Mouse (Mus musculus) brown adipose tissue, adult 24 weeks (tissue): ENCODE measurements around the gene Zfp72. TPM values are rescaled to one million over a fixed set of nuclear protein-coding genes. Genes with fewer than 3 reads are reported as not detected.

Experiments used
- H3K27ac ChIP-seq: fragments of 200-500 bp; replicated peaks from 2 replicates; pipeline ENCODE4 v1.5.1; 2012; ENCODE audit warnings: low read depth, mild to moderate bottlenecking, low read length
- H3K4me1 ChIP-seq: fragments of 200-500 bp; 2 replicates; pipeline ENCODE4 v1.6.1; 2012; ENCODE audit warnings: low read length, mixed read lengths; ENCODE audit not compliant: control insufficient read depth, insufficient read depth, insufficient read length
- H3K4me3 ChIP-seq: fragments of 200-500 bp; 2 replicates; pipeline ENCODE4 v1.5.1; 2012; ENCODE audit warnings: low read depth, mild to moderate bottlenecking, low read length, moderate library complexity; ENCODE audit not compliant: insufficient read depth
- polyA plus RNA-seq: library from polyadenylated mRNA; stranded (reverse); fragments of >200 nt; gene quantifications from 2 replicates; pipeline ENCODE4 v1.2.4, GENCODE M21; 2012; ENCODE audit not compliant: missing spikeins, insufficient read depth, insufficient read length

Zfp72 gene
- polyA plus RNA-seq: 4.0 and 4.8 TPM in 2 replicates

- H3K4me1 ChIP-seq: no peaks in the 10 kb centered on the region
- H3K27ac ChIP-seq: no peak within 1 kb of the TSS
- peak within 1 kb of the TSS; percentile 66 for H3K4me3 ChIP-seq
Measured at GRCm38 (mm10) chr13:74390371-74390990, at the start of gene Zfp72. TSS of gene Zfp72 (minus strand) at chr13:74390836.

GRCm38 (mm10) chr13:74439895-74440294 lies 49.3 kb upstream of the Zfp72 start:
- Histone ChIP-seq H3K27ac (no peak overlapping the region), H3K4me3 (no peak overlapping the region), H3K4me1 (no peaks in the 10 kb centered on the region)

DNA sequence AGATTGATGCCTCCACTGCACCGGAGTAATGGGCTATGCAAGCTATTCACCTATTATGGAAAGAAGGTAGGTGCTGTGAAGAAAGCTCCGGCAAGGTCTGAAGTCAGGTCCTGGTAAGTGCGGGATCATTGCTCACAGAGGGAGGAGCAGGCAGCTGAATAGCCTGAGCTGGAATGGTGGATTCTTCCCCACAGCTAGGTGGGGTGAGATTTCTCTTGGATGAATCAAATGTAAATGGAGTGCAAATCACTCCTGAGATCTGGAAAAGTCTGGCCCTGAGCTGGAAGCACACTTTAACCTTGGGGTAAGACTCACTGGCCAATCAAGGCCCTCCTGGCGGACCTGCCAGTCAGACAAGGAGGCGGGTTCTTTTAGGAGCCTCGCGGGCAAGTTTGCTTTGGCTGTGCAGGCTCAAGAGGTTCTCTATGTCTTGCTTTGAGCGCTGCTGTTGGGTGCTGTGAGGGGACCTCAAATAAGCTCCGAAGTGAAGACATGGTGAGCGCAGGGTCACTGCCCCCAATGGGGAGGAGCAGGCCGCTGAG lies 8.7 kb upstream of the Zfp72 start, which contains the start of gene Ftl1-ps1:
Ftl1-ps1 (plus strand) TSS at position 397 of the 542 bp plus-strand sequence.
- peak within 1 kb of the TSS; percentile 16; the same call in 1 of the 2 replicates for H3K4me3 ChIP-seq
- no peaks in the 10 kb centered on the region for H3K4me1 ChIP-seq
- H3K27ac ChIP-seq: no peak within 1 kb of the TSS

DNA sequence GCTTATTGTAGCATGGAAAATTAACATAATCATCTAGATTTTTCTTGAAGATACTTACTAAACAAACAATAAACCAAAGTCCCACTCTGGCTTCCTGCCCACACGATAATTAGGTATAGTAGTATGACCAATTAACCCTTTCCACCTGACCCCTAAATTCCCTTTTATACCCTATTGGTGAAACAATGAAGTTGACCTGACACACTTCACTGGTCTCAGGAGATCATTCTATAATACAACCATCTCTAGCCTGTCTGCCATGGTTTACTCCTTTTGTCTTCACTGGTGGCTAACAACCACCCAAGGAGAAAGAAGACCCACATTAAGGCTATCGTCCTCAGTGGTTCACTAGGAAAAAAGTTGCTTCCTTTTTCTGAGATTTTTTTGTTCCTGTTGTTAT lies 520 bp upstream of the Zfp72 start:
- Histone ChIP-seq H3K4me3 (no peak overlapping the region), H3K4me1 (no peaks in the 10 kb centered on the region), H3K27ac (no peak overlapping the region)

GRCm38 (mm10) chr13:74389730-74390129 lies 906 bp downstream of the Zfp72 start:
- H3K4me1 ChIP-seq: no peaks in the 10 kb centered on the region
- no peak overlapping the region for H3K27ac ChIP-seq
- peak overlapping the region; percentile 66; the same call in 1 of the 2 replicates for H3K4me3 ChIP-seq

- no peak overlapping the region for H3K4me3 ChIP-seq
- no peaks in the 10 kb centered on the region for H3K4me1 ChIP-seq
- no peak overlapping the region for H3K27ac ChIP-seq
Measured at GRCm38 (mm10) chr13:74382289-74382688, 8.3 kb downstream of the Zfp72 start.

DNA sequence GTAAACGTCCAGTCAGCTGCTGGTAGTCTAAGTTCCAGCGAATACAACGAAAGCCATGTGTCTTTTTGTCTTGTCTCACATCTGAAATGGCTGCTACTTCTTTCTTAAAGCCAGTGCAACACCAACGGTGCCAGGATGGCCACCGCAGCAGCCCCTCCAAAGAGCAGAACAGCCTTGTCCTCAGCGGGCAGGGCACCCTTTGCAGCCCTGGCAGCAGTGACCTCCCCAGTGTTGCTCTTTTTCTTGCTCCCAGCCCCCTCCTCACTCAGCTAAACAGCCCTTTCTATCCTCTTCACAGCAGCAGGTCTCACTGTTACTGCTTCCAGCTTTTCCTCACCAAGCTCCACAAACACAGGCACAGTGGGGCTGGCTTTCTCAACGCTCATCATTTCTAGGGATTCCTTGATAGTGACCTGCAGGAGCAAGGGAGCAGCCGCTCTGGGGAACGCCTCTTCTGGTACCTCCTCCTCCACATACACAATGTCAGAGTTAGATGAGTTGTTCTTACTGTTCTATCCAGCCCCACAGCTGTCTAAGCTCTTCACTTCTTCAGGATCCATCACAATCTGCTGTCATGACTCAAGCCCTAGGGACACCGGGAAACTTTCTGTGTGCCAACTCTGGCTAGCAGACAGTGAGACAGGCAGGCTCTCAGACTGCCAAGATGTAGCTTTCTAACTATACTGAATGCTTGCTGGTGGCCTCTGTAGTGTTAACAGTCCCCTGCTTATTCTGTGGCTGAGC lies 8.9 kb downstream of the Zfp72 start:
- Histone ChIP-seq H3K4me1 (no peaks in the 10 kb centered on the region), H3K27ac (no peak overlapping the region), H3K4me3 (no peak overlapping the region)

DNA sequence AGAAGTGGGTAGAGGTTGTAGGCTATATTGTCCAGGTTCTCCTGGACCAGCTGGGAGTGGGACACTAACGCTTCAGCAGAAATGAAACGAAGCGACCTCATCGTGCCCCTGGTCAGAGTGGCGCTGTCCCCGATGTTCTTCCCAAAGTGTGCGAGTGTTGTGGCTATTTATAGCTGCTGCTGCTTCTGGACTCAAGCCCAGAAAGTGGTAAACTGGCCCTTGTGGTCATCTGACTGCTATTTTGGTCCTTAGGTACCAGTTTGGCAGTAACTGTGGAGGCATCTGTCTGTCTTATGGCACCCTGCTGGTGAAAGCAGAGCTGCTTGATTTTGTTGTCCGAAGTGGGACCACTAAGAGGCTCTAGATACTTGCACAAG lies 26.8 kb downstream of the Zfp72 start, which contains the start of gene Lrrc14b:
Lrrc14b (minus strand) TSS at position 147 of the 377 bp plus-strand sequence.
- Histone ChIP-seq H3K4me3 (no peak within 1 kb of the TSS), H3K27ac (0 out of 2 replicates have a peak within 1 kb of the TSS, but pooled peaks have one; percentile 6), H3K4me1 (0 out of 2 replicates have a peak, but pooled peaks cover 7% of the 10 kb centered on the region)

DNA sequence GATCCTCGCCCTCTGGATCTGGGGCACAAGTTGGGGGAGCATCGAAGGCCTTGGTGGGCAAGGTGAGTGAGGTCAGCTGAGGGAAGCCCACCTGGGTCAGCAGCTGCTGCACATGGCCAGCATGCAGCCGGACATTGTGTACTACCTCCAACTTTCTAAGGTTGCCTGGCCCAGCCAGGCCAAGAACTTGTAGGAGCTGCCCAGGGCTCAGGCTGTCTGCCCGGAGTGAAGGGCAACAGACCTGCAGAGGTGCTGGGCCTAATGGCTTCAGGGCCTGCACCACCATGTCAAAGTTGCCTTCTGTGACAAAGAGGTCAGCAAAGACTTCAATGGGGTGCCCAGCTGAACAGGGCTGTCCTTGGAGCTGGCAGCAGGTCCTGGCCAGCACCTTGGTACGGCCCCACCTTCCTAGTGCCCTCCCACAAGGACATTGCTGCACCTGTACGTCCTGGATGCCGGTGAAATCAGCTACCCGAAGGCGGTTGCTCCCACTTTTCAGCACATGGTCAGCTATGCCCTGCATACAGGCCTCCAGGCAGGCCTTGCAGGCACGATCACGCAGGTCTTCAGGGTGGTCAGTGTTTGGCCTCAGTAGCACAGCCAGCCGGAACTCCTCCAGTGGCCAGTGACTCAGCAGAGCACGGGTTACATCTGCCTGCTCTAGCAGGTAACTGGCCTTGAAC lies 27.3 kb downstream of the Zfp72 start:
- H3K27ac ChIP-seq: 0 out of 2 replicates have a peak overlapping the region, but pooled peaks have one; percentile 6
- H3K4me3 ChIP-seq: no peak overlapping the region
- 0 out of 2 replicates have a peak, but pooled peaks cover 7% of the 10 kb centered on the region for H3K4me1 ChIP-seq

DNA sequence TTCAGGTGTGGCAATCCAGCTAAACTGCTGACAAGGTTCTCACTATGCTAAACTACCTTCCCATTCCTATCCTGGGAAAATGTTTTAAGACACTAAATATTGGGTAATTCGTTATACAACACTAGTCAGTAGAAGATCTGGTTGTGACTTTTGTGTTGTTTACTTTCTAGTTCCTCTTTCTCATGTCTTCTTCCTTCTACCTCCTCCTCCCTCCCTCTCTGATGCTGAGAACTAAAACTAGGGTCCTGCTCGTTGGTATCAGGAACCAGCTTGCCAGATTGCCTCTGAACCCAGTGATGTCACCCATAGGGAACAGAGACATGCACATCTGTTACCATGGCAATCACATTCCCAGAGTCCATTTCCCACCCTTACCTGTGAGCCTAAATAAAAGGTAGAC lies 28.4 kb downstream of the Zfp72 start:
- 0 out of 2 replicates have a peak, but pooled peaks cover 7% of the 10 kb centered on the region for H3K4me1 ChIP-seq

DNA sequence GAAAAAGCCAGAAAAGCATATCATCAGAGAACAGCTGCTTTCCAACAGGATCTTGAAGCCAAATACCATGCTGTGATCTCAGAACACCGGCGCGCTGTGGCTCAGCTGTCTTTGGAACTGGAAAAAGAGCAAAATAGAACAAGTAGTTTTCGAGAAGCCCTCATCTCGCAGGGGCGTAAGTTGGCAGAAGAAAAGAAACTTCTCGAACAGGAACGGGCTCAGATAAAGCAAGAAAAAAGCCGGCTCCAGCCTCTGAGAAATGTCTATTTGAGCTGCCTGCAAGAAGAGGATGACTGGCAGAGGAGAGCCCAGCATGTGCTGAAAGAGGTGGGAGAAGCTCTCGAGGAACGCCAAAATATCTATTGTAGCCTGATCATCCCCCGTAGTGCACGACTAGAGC lies 34.1 kb downstream of the Zfp72 start:
- no peak overlapping the region for H3K27ac ChIP-seq
- no peak overlapping the region for H3K4me3 ChIP-seq
- no peaks in the 10 kb centered on the region for H3K4me1 ChIP-seq

More for the DNA sequence above, 28.4 kb downstream of the Zfp72 start:
- Histone ChIP-seq H3K4me3 (no peak overlapping the region), H3K27ac (no peak overlapping the region)

DNA sequence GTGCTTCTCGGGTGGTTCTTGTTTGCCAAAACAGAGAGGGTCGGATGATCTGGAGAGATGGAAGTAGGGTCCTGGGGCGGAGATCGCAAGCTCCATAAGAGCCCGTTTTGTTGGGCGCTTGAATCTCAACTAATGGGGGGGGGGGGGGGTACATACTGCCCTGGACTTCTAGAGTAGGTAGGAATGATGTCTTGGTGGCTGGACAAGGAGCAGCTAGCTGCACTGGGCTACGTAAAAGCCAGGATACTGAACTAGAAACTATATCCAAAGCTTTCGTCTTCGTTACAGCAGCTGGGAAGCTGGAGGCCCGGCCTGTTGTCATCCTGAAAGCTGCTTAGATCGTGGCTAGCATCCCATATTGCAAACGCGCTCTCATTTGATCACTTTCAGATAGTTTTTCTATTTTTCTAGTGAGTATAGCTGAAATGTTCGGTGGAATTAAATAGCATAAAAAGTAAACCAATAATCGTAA lies 40.2 kb downstream of the Zfp72 start:
- Histone ChIP-seq H3K4me3 (peak overlapping the region; percentile 70), H3K27ac (peak overlapping the region; percentile 28; the same call in 1 of the 2 replicates), H3K4me1 (peaks cover 2% of the 10 kb centered on the region; the same call in 1 of the 2 replicates)

- Histone ChIP-seq H3K27ac (peak within 1 kb of the TSS; percentile 99), H3K4me3 (peak within 1 kb of the TSS; percentile 80), H3K4me1 (peaks cover 2% of the 10 kb centered on the region; the same call in 1 of the 2 replicates)
Measured at GRCm38 (mm10) chr13:74349566-74350434, 40.8 kb downstream of the Zfp72 start, which contains the start of the genes Sdha and Ccdc127. TSS of gene Sdha (minus strand) at chr13:74350280. TSS of gene Ccdc127 (plus strand) at chr13:74350309.

DNA sequence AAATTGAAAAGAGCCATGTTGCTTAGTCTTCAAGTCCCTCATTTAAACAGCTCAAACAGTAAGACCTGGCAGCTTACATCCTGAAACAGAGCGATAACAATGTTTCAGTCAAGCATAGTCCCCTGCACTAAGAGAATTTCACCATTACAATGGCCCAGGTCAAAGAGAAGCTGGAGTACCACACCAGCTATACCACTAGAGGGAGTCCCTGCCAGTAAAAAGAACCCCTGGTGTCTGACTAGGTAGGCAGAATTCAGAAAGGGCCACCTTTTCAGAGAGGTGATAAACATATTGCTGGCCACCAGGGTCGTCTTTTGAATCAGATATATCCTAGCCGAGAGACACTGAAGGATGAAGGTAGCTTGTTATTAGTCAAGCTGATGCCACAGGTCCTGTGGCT lies 49.6 kb downstream of the Zfp72 start:
- no peaks in the 10 kb centered on the region for H3K4me1 ChIP-seq
- no peak overlapping the region for H3K27ac ChIP-seq
- H3K4me3 ChIP-seq: no peak overlapping the region
